Mouse (Mus musculus): ENCODE results near the gene Rfx8. TPM values are rescaled to one million over a fixed set of nuclear protein-coding genes. Genes with fewer than 3 reads are reported as not detected.

Gene Rfx8
- polyA plus RNA-seq, 1 experiment from 2014 or later, result 0.26 TPM

DNA sequence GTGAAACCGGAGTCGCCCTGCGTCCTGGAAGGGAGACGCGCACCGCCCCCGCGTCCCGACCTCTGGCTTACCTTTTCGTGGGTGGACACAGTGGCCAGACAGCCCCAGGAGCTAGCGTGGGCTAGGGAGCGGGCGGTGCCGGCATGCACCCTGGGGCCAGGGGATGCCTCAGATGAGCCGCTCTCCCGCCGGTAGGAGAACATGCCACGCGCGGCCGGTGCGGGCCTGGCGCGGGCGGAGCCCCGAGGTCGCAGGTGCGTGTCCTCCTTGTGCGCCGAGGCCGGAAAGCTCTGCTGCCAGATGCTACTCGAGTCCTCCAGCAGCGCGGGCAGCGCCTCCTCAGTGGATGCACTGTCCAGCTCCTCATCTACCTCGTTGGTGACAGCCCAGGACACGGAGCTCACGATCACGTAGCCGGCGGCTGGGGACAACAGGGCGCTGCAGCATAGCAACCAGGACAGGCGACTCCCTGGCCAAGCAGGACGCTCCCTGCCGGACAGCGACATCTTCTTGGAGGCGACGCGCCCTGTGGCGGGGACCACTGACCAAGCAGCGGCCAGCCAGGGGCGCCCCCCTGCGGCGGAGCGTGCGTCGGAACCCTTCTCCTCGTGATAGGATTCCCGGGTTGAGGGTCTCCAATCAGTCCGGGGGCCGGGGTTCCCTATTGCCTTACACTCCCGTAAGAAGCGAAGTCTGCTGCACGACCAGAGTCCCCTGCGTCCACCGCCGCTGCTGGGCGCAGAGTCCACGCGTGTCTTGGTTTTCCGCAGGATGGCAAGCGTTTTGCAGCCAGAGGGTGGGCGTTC lies 70.2 kb downstream of the Rfx8 start:
- no peak overlapping the region for H3K27ac ChIP-seq (ENCODE audit: low read length)
- WGBS, result 1% methylated on average over 73 of the region's 73 CpGs
- H3K36me3 ChIP-seq (ENCODE audit: control insufficient read depth, insufficient read depth, low read length), result no peaks in the 10 kb centered on the region
- peak overlapping the region; percentile 58 for H3K4me3 ChIP-seq (replicated peaks; ENCODE audit: low read length)
- peaks cover 11% of the 10 kb centered on the region for H3K27me3 ChIP-seq (ENCODE audit: control insufficient read depth, insufficient read depth, low read length)
- peaks cover 9% of the 10 kb centered on the region for H3K4me1 ChIP-seq (ENCODE audit: control insufficient read depth, insufficient read depth, low read length)
- peak overlapping the region; percentile 99 for H3K4me2 ChIP-seq (ENCODE audit: low read depth, low read length)
- ATAC-seq (ENCODE audit: insufficient read depth, low FRiP score), result peak; percentile 73; the same call in 1 of the 2 replicates
- peak overlapping the region; percentile 63 for H3K9ac ChIP-seq (ENCODE audit: low read length)
- H3K9me3 ChIP-seq (replicated peaks; ENCODE audit: control insufficient read depth, low read length), result no peaks in the 10 kb centered on the region

DNA sequence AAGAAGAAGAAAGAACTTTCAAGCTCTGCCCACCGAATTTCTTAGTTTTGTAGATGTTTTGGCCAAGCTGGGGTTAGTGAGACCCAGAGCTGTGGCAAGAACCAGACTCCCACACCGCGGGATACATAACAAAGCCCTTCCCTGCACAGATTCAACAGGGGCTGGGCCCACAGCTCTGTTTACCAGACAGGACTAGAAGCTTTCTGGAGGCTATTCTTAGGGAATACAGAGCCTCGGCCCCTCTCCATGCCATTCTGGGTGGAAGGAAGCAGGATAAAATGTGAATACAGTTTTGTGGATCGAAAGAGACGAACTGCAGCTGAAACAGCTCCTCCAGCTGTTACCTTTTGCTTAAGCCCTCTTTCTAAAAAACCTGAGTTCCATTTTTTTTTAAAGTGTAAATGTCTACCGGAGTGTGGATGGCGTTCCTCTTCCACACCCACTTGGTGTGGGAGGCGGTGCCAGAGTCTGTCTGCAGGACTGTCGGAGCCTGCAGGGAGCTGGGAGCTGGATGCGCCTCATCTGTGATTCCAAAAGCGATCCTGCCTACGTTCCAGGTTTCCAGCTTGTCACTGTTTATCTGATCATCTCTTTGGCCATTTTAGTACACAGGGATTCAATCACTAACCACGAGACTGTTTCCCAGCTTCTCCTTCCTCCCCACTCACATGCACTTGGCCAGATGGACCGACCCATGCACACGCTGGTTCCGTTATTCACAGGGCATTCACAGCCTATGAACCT lies 70.9 kb downstream of the Rfx8 start:
- peak overlapping the region; percentile 58 for H3K4me3 ChIP-seq (replicated peaks; ENCODE audit: low read length)
- peak overlapping the region; percentile 99 for H3K4me2 ChIP-seq (ENCODE audit: low read depth, low read length)
- no peaks in the 10 kb centered on the region for H3K36me3 ChIP-seq (ENCODE audit: control insufficient read depth, insufficient read depth, low read length)
- no peaks in the 10 kb centered on the region for H3K9me3 ChIP-seq (replicated peaks; ENCODE audit: control insufficient read depth, low read length)
- no peak overlapping the region for H3K27ac ChIP-seq (ENCODE audit: low read length)
- 15% methylated on average over 17 of the region's 17 CpGs for WGBS
- peaks cover 11% of the 10 kb centered on the region for H3K27me3 ChIP-seq (ENCODE audit: control insufficient read depth, insufficient read depth, low read length)
- H3K9ac ChIP-seq (ENCODE audit: low read length), result peak overlapping the region; percentile 63; the same call in 1 of the 2 replicates
- peak; percentile 36; the same call in 1 of the 2 replicates for ATAC-seq (ENCODE audit: insufficient read depth, low FRiP score)
- H3K4me1 ChIP-seq (ENCODE audit: control insufficient read depth, insufficient read depth, low read length), result peaks cover 9% of the 10 kb centered on the region

DNA sequence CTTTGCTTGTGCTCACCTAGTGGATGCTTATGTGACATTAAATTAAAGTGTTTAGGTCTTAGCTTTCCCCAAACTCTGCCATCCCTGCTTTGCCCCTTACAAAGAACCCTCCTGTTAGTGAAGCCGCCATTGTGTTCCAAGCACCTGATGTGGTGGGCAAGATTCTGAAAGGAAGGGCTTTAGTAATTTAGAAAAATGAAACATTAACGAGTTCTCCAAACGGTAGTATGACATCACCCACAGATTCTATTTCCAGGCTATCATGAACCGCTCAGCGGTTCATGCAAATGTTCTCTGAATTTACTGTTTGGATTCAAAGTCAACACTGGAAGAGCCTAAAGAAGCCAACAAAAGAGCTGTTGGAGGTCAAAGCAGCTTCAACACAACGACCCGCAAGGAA lies 72.2 kb downstream of the Rfx8 start:
- Histone ChIP-seq H3K27ac (ENCODE audit: low read length) (no peak overlapping the region), H3K4me2 (ENCODE audit: low read depth, low read length) (no peak overlapping the region), H3K9ac (ENCODE audit: low read length) (no peak overlapping the region), H3K9me3 (replicated peaks; ENCODE audit: control insufficient read depth, low read length) (no peaks in the 10 kb centered on the region), H3K27me3 (ENCODE audit: control insufficient read depth, insufficient read depth, low read length) (peaks cover 11% of the 10 kb centered on the region), H3K36me3 (ENCODE audit: control insufficient read depth, insufficient read depth, low read length) (no peaks in the 10 kb centered on the region), H3K4me3 (replicated peaks; ENCODE audit: low read length) (no peak overlapping the region), H3K4me1 (ENCODE audit: control insufficient read depth, insufficient read depth, low read length) (peaks cover 9% of the 10 kb centered on the region)
- 77% methylated on average over 7 of the region's 7 CpGs for WGBS
- ATAC-seq (ENCODE audit: insufficient read depth, low FRiP score), result no peak

DNA sequence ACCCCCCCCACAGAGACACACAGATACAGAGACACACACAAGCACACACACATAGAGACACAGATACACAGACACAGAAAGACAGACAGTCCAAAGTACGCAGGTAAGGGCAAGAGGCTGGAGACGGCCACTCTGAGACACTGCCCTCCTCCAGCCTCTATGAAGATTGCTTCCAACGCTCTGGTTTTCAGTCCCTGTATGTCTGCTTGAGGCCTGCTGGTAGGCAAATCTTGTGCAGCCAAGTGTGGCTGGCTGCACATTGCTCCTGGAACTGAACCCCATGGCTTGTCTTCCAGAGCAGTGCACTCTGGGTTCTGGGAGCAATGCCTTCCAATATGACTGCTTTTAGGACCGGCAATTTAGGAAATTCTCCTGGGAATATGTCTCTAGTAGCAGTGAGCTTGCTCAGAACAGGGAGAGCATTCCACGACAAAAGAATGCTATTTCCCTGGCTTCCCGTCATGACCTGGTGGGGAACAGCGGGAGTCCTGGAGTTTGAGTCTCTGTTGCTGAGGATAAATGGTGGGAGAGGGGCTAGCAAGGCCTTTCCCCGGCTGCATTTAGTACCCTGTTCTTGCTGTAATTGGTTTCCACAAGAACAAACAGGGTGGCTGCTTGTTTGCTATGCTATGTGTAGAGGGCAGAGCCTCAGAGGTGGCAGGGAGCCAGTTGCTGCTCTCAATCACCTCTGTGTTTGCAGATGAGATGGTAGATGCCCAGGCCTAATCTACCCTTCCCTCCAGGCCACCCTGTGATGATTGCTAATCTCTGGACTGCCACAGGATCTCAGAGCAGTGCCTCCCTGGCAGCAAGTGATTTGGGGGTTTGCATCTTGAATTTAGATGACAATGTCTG lies 74.7 kb downstream of the Rfx8 start:
- ATAC-seq (ENCODE audit: insufficient read depth, low FRiP score), result no peak

DNA sequence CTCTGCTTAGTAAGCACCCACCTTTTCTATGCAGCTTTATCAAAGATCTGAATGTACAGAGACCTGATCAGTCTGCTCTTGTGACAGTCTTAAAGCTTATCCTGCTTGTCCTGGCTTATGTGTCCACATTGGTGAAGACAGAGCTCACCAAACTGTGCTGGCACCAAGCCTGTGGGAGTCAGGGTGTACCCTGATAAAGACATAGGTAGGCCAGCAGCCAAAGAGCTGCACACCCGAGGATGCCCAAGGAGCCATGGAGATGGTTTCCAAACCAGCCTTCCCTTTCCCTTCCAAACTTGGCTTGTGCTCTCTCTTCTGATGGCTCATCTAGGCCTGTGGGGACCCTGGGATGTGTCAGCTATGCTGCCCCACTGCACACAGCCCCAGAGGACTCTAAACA lies 76.5 kb downstream of the Rfx8 start:
- Histone ChIP-seq H3K4me2 (ENCODE audit: low read depth, low read length) (no peak overlapping the region), H3K9me3 (replicated peaks; ENCODE audit: control insufficient read depth, low read length) (no peaks in the 10 kb centered on the region), H3K36me3 (ENCODE audit: control insufficient read depth, insufficient read depth, low read length) (no peaks in the 10 kb centered on the region), H3K27ac (ENCODE audit: low read length) (no peak overlapping the region), H3K9ac (ENCODE audit: low read length) (no peak overlapping the region), H3K4me1 (ENCODE audit: control insufficient read depth, insufficient read depth, low read length) (no peaks in the 10 kb centered on the region), H3K27me3 (ENCODE audit: control insufficient read depth, insufficient read depth, low read length) (no peaks in the 10 kb centered on the region), H3K4me3 (replicated peaks; ENCODE audit: low read length) (no peak overlapping the region)
- 58% methylated on average over 1 of the region's 1 CpGs for WGBS
- no peak for ATAC-seq (ENCODE audit: insufficient read depth, low FRiP score)

More for the DNA sequence above, 74.7 kb downstream of the Rfx8 start:
- H3K4me2 ChIP-seq (ENCODE audit: low read depth, low read length), result no peak overlapping the region
- no peak overlapping the region for H3K9ac ChIP-seq (ENCODE audit: low read length)
- peaks cover 9% of the 10 kb centered on the region for H3K4me1 ChIP-seq (ENCODE audit: control insufficient read depth, insufficient read depth, low read length)
- H3K9me3 ChIP-seq (replicated peaks; ENCODE audit: control insufficient read depth, low read length), result no peaks in the 10 kb centered on the region
- H3K27ac ChIP-seq (ENCODE audit: low read length), result no peak overlapping the region
- no peaks in the 10 kb centered on the region for H3K36me3 ChIP-seq (ENCODE audit: control insufficient read depth, insufficient read depth, low read length)
- H3K27me3 ChIP-seq (ENCODE audit: control insufficient read depth, insufficient read depth, low read length), result peaks cover 11% of the 10 kb centered on the region
- H3K4me3 ChIP-seq (replicated peaks; ENCODE audit: low read length), result no peak overlapping the region
- WGBS, result 60% methylated on average over 8 of the region's 8 CpGs

DNA sequence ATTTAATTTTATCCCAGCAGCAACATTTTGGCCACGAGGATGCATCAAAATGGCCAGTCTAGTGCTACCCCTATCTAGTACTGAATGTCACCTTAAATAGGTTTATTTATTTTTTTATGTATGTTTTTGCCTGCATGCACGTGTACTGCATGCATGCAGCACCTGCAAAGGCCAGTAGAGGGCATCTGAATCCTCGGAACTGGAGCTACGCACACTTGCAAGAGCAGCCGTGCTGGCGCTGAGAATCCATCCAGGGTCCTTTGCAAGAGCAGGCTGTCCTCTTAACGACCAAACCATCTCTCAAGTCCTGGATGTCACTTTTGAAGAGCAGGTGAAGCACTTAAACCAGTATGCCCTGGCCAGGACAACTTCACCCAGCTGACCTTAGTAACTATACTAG lies 79.1 kb downstream of the Rfx8 start:
- Histone ChIP-seq H3K4me2 (ENCODE audit: low read depth, low read length) (no peak overlapping the region), H3K27ac (ENCODE audit: low read length) (no peak overlapping the region), H3K4me1 (ENCODE audit: control insufficient read depth, insufficient read depth, low read length) (no peaks in the 10 kb centered on the region), H3K36me3 (ENCODE audit: control insufficient read depth, insufficient read depth, low read length) (no peaks in the 10 kb centered on the region), H3K9ac (ENCODE audit: low read length) (no peak overlapping the region), H3K27me3 (ENCODE audit: control insufficient read depth, insufficient read depth, low read length) (no peaks in the 10 kb centered on the region), H3K4me3 (replicated peaks; ENCODE audit: low read length) (no peak overlapping the region), H3K9me3 (replicated peaks; ENCODE audit: control insufficient read depth, low read length) (no peaks in the 10 kb centered on the region)
- 86% methylated on average over 7 of the region's 7 CpGs for WGBS
- ATAC-seq (ENCODE audit: insufficient read depth, low FRiP score), result no peak

DNA sequence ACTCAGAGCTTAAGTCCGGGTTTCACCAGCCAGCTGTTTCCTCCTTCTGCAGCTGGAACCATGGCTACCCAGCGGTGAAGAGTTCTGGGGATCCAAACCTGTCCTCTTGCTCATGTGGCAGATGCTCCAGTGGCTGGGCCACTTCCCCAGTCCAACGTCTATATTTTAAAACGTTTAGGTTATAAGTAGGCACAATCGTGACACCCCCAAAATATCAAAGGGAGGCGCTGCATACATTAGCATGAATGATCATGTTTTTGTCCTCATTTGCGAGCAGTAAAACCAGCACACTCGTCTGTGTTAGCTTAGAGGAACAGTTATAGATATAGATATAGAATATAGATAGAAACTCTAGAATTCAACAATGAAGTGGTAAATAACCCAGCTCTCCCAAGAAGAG lies 83.7 kb downstream of the Rfx8 start:
- Histone ChIP-seq H3K36me3 (ENCODE audit: control insufficient read depth, insufficient read depth, low read length) (no peaks in the 10 kb centered on the region), H3K4me2 (ENCODE audit: low read depth, low read length) (no peak overlapping the region), H3K27me3 (ENCODE audit: control insufficient read depth, insufficient read depth, low read length) (no peaks in the 10 kb centered on the region), H3K4me3 (replicated peaks; ENCODE audit: low read length) (no peak overlapping the region), H3K9ac (ENCODE audit: low read length) (no peak overlapping the region), H3K4me1 (ENCODE audit: control insufficient read depth, insufficient read depth, low read length) (no peaks in the 10 kb centered on the region), H3K27ac (ENCODE audit: low read length) (no peak overlapping the region), H3K9me3 (replicated peaks; ENCODE audit: control insufficient read depth, low read length) (no peaks in the 10 kb centered on the region)
- no peak for ATAC-seq (ENCODE audit: insufficient read depth, low FRiP score)
- WGBS, result 59% methylated on average over 8 of the region's 8 CpGs

DNA sequence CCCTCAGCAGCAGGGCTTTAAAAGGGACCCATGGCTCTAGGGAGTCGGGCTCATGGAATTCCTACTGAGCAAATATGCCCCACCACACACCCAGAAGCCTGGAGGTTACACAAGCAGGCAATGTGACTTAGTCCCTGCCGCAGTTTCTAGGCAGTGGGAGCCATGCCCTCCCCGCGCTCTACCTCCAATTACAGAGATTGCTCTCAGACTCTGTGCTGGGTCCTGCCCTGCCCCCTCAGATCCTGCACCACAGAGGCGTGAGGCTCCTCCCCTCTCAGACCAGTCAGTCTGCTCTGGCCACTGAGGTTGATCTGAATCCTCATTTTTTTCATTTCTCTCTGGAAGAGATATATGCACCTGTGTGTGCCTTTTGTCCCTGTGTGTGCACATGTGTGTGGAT lies 84.1 kb downstream of the Rfx8 start:
- no peaks in the 10 kb centered on the region for H3K9me3 ChIP-seq (replicated peaks; ENCODE audit: control insufficient read depth, low read length)
- H3K4me1 ChIP-seq (ENCODE audit: control insufficient read depth, insufficient read depth, low read length), result no peaks in the 10 kb centered on the region
- H3K4me2 ChIP-seq (ENCODE audit: low read depth, low read length), result no peak overlapping the region
- 8% methylated on average over 5 of the region's 5 CpGs for WGBS
- H3K27me3 ChIP-seq (ENCODE audit: control insufficient read depth, insufficient read depth, low read length), result no peaks in the 10 kb centered on the region
- H3K27ac ChIP-seq (ENCODE audit: low read length), result no peak overlapping the region
- H3K9ac ChIP-seq (ENCODE audit: low read length), result no peak overlapping the region
- ATAC-seq (ENCODE audit: insufficient read depth, low FRiP score), result peak; percentile 81; the same call in 1 of the 2 replicates
- H3K4me3 ChIP-seq (replicated peaks; ENCODE audit: low read length), result no peak overlapping the region
- H3K36me3 ChIP-seq (ENCODE audit: control insufficient read depth, insufficient read depth, low read length), result no peaks in the 10 kb centered on the region

Data from stomach, embryonic 16.5 days (tissue).